Mouse (Mus musculus) embryonic facial prominence, embryonic 15.5 days (tissue): ENCODE measurements at regions not wholly inside any gene's neighbourhood (a gene's known extent, or its start where the extent isn't known, plus 50 kb on each side); places are given as distances from the start of the nearest gene placed in this dataset.

Experiments
- ATAC-seq: fragments of 200-750 bp; cut with Nextera tagmentation; 2 replicates; pipeline ENCODE4 v1.8.0; 2017; ENCODE audit warnings: low read depth, moderate TSS enrichment; ENCODE audit not compliant: insufficient number of reproducible peaks, low FRiP score, low TSS enrichment
- H3K27ac ChIP-seq: fragments of 300-500 bp; sonication (generic); replicated peaks from 2 replicates; pipeline ENCODE4 v1.5.1; 2015; ENCODE audit warnings: mild to moderate bottlenecking, inconsistent platforms
- H3K27me3 ChIP-seq: fragments of 300-500 bp; sonication (generic); 2 replicates; pipeline ENCODE4 v1.6.1; 2015; ENCODE audit warnings: inconsistent platforms
- H3K36me3 ChIP-seq: fragments of 300-500 bp; sonication (generic); 2 replicates; pipeline ENCODE4 v1.6.1; 2015; ENCODE audit warnings: mild to moderate bottlenecking, inconsistent platforms
- H3K4me1 ChIP-seq: fragments of 300-500 bp; sonication (generic); 2 replicates; pipeline ENCODE4 v1.6.1; 2015; ENCODE audit warnings: inconsistent platforms
- H3K4me2 ChIP-seq: fragments of 300-500 bp; sonication (generic); replicated peaks from 2 replicates; pipeline ENCODE4 v1.6.1; 2015; ENCODE audit warnings: mild to moderate bottlenecking, inconsistent platforms
- H3K4me3 ChIP-seq: fragments of 300-500 bp; sonication (generic); replicated peaks from 2 replicates; pipeline ENCODE4 v1.5.1; 2015; ENCODE audit warnings: mild to moderate bottlenecking, inconsistent platforms
- H3K9ac ChIP-seq: fragments of 300-500 bp; sonication (generic); 2 replicates; pipeline ENCODE4 v1.6.1; 2015; ENCODE audit warnings: inconsistent platforms
- H3K9me3 ChIP-seq: fragments of 300-500 bp; sonication (generic); replicated peaks from 2 replicates; pipeline ENCODE4 v1.6.1; 2016; ENCODE audit warnings: inconsistent platforms
- WGBS: fragments of 180-500 bp; shearing (Covaris S2); methylation state at CpG from one replicate; pipeline ENCODE4 v1.1.7; 2015; 5-methylcytosine and 5-hydroxymethylcytosine counted together

GRCm38 (mm10) chr1:12466255-12466654 is 1052.3 kb downstream of the A830018L16Rik start:
- no peak for ATAC-seq
- Histone ChIP-seq H3K27ac (no peak overlapping the region), H3K4me1 (no peaks in the 10 kb centered on the region), H3K4me3 (no peak overlapping the region), H3K36me3 (no peaks in the 10 kb centered on the region), H3K9ac (no peak overlapping the region), H3K4me2 (no peak overlapping the region), H3K9me3 (no peaks in the 10 kb centered on the region), H3K27me3 (no peaks in the 10 kb centered on the region)
- 87% methylated on average over 2 of the region's 2 CpGs for WGBS

GRCm38 (mm10) chr1:12478983-12479763 is 1065.3 kb downstream of the A830018L16Rik start:
- no peak for ATAC-seq
- 40% methylated on average over 5 of the region's 5 CpGs for WGBS
- H3K4me2 ChIP-seq, result no peak overlapping the region
- H3K4me1 ChIP-seq, result no peaks in the 10 kb centered on the region
- no peak overlapping the region for H3K9ac ChIP-seq
- H3K27ac ChIP-seq, result no peak overlapping the region
- no peaks in the 10 kb centered on the region for H3K27me3 ChIP-seq
- no peak overlapping the region for H3K4me3 ChIP-seq
- no peaks in the 10 kb centered on the region for H3K36me3 ChIP-seq
- H3K9me3 ChIP-seq, result no peaks in the 10 kb centered on the region

GRCm38 (mm10) chr1:12500442-12500841 is 1086.5 kb downstream of the A830018L16Rik start:
- no peaks in the 10 kb centered on the region for H3K4me1 ChIP-seq
- no peak overlapping the region for H3K9ac ChIP-seq
- no peaks in the 10 kb centered on the region for H3K27me3 ChIP-seq
- H3K9me3 ChIP-seq, result no peaks in the 10 kb centered on the region
- H3K4me2 ChIP-seq, result no peak overlapping the region
- 40% methylated on average over 3 of the region's 3 CpGs for WGBS
- ATAC-seq, result no peak
- H3K36me3 ChIP-seq, result no peaks in the 10 kb centered on the region
- no peak overlapping the region for H3K4me3 ChIP-seq
- no peak overlapping the region for H3K27ac ChIP-seq

- Histone ChIP-seq H3K4me1 (peaks cover 15% of the 10 kb centered on the region), H3K36me3 (no peaks in the 10 kb centered on the region), H3K4me3 (no peak overlapping the region), H3K4me2 (no peak overlapping the region), H3K9me3 (0 out of 2 replicates have a peak, but pooled peaks cover 3% of the 10 kb centered on the region), H3K27me3 (no peaks in the 10 kb centered on the region), H3K27ac (no peak overlapping the region), H3K9ac (no peak overlapping the region)
- 54% methylated on average over 3 of the region's 3 CpGs for WGBS
- no peak for ATAC-seq
These were observed 1094.1 kb downstream of the A830018L16Rik start for GRCm38 (mm10) chr1:12507997-12508396.

GRCm38 (mm10) chr1:12510129-12510816 is 1096.4 kb downstream of the A830018L16Rik start:
- peaks cover 15% of the 10 kb centered on the region for H3K4me1 ChIP-seq

GRCm38 (mm10) chr1:12519601-12520000 is 1105.7 kb downstream of the A830018L16Rik start:
- Histone ChIP-seq H3K27ac (no peak overlapping the region), H3K27me3 (no peaks in the 10 kb centered on the region), H3K9me3 (no peaks in the 10 kb centered on the region), H3K9ac (no peak overlapping the region), H3K4me3 (no peak overlapping the region), H3K36me3 (no peaks in the 10 kb centered on the region), H3K4me1 (no peaks in the 10 kb centered on the region), H3K4me2 (no peak overlapping the region)
- no peak for ATAC-seq
- 81% methylated on average over 4 of the region's 4 CpGs for WGBS

More at GRCm38 (mm10) chr1:12510129-12510816, 1096.4 kb downstream of the A830018L16Rik start:
- Histone ChIP-seq H3K27ac (peak overlapping the region; percentile 79), H3K27me3 (no peaks in the 10 kb centered on the region), H3K4me2 (peak overlapping the region; percentile 23; the same call in 1 of the 2 replicates), H3K9me3 (0 out of 2 replicates have a peak, but pooled peaks cover 4% of the 10 kb centered on the region), H3K36me3 (no peaks in the 10 kb centered on the region), H3K9ac (no peak overlapping the region), H3K4me3 (no peak overlapping the region)
- WGBS, result 28% methylated on average over 10 of the region's 10 CpGs
- ATAC-seq, result peak; percentile 78

GRCm38 (mm10) chr1:12555859-12556258 is 1142.0 kb downstream of the A830018L16Rik start:
- no peak overlapping the region for H3K9ac ChIP-seq
- H3K27ac ChIP-seq, result no peak overlapping the region
- no peak overlapping the region for H3K4me2 ChIP-seq
- ATAC-seq, result no peak
- no peak overlapping the region for H3K4me3 ChIP-seq
- H3K36me3 ChIP-seq, result no peaks in the 10 kb centered on the region
- no peaks in the 10 kb centered on the region for H3K9me3 ChIP-seq
- no peaks in the 10 kb centered on the region for H3K27me3 ChIP-seq
- no peaks in the 10 kb centered on the region for H3K4me1 ChIP-seq
- WGBS, result 60% methylated on average over 4 of the region's 4 CpGs

- no peaks in the 10 kb centered on the region for H3K9me3 ChIP-seq
- no peaks in the 10 kb centered on the region for H3K4me1 ChIP-seq
- no peaks in the 10 kb centered on the region for H3K27me3 ChIP-seq
- H3K4me3 ChIP-seq, result 0 out of 2 replicates have a peak overlapping the region, but pooled peaks have one; percentile 1
- no peak overlapping the region for H3K9ac ChIP-seq
- 10% methylated on average over 7 of the region's 7 CpGs for WGBS
- H3K27ac ChIP-seq, result no peak overlapping the region
- H3K36me3 ChIP-seq, result no peaks in the 10 kb centered on the region
- no peak for ATAC-seq
- 0 out of 2 replicates have a peak overlapping the region, but pooled peaks have one; percentile 2 for H3K4me2 ChIP-seq
These were observed 1158.0 kb downstream of the A830018L16Rik start for GRCm38 (mm10) chr1:12571755-12572358.

GRCm38 (mm10) chr1:12572770-12573169 is 1158.9 kb downstream of the A830018L16Rik start:
- 57% methylated on average over 4 of the region's 4 CpGs for WGBS
- H3K27me3 ChIP-seq, result no peaks in the 10 kb centered on the region
- no peaks in the 10 kb centered on the region for H3K4me1 ChIP-seq
- no peaks in the 10 kb centered on the region for H3K36me3 ChIP-seq
- no peak overlapping the region for H3K4me3 ChIP-seq
- no peak for ATAC-seq
- H3K9ac ChIP-seq, result no peak overlapping the region
- H3K9me3 ChIP-seq, result no peaks in the 10 kb centered on the region
- no peak overlapping the region for H3K4me2 ChIP-seq
- no peak overlapping the region for H3K27ac ChIP-seq

GRCm38 (mm10) chr1:12574274-12574673 is 1160.4 kb downstream of the A830018L16Rik start:
- Histone ChIP-seq H3K4me2 (no peak overlapping the region), H3K4me1 (no peaks in the 10 kb centered on the region), H3K4me3 (no peak overlapping the region), H3K9ac (no peak overlapping the region), H3K9me3 (no peaks in the 10 kb centered on the region), H3K27ac (no peak overlapping the region), H3K27me3 (no peaks in the 10 kb centered on the region), H3K36me3 (no peaks in the 10 kb centered on the region)
- no peak for ATAC-seq
- 77% methylated on average over 5 of the region's 5 CpGs for WGBS

GRCm38 (mm10) chr1:12577027-12577703 is 1163.3 kb downstream of the A830018L16Rik start:
- Histone ChIP-seq H3K27me3 (no peaks in the 10 kb centered on the region), H3K27ac (no peak overlapping the region), H3K4me3 (no peak overlapping the region), H3K36me3 (no peaks in the 10 kb centered on the region), H3K4me1 (no peaks in the 10 kb centered on the region), H3K9ac (no peak overlapping the region), H3K4me2 (0 out of 2 replicates have a peak overlapping the region, but pooled peaks have one; percentile 6), H3K9me3 (no peaks in the 10 kb centered on the region)
- ATAC-seq, result no peak
- WGBS, result 10% methylated on average over 13 of the region's 13 CpGs
